Comparison of ENCODE assay signal across 10 mouse cellular contexts in genomic region chr11:118376323-118376722, GRCm38 (mm10). TPM values are rescaled to one million over a fixed set of nuclear protein-coding genes. Genes with fewer than 3 reads are reported as not detected.
DNase-seq lines count a peak whose midpoint lies in the region; ATAC-seq and TF ChIP-seq lines count a peak whose summit lies in the region.
"Not testable (repeated sequence)": the region's sequence is repeated elsewhere in the genome, so short reads cannot be mapped to it uniquely, and the experiment has no call there.
"Had no signal": no experiment of that assay in that cellular context is flagged by ENCODE, and none has a peak within 500 bp of the region (broad histone marks: within the 10 kb centered on the region; RNA-seq: fewer than 3 reads in every experiment).

No protein-coding gene starts in this region.

- intact Hi-C loops in gastrocnemius, adult 2 months (cut with DNase I), result loop anchor here (10.0 kb wide), 1 partner anchor 292 kb away; no protein-coding TSS in a partner anchor

- not testable (repeated sequence) for ATAC-seq in heart, postnatal 0 days (ENCODE audit: insufficient read depth, low read depth)
- ATAC-seq in monocyte, adult 5-6 weeks (replicated peaks; ENCODE audit: insufficient number of reproducible peaks, low FRiP score, low TSS enrichment, poor library complexity, severe bottlenecking), result 0 out of 2 replicates have a peak, but pooled peaks have one; percentile 7

- not testable (repeated sequence) for H3K4me3 ChIP-seq in CH12.LX (replicated peaks in 1 of 3; ENCODE audit: low read depth in 2 of 3, low read length in 2 of 3, poor library complexity in 1 of 3); gastrocnemius, adult 2 months; heart, postnatal 0 days (ENCODE audit: low read depth, low read length)

- not testable (repeated sequence) for H3K36me3 ChIP-seq in CH12.LX (replicated peaks in 1 of 2; ENCODE audit: control insufficient read depth in 1 of 2, insufficient read depth in 1 of 2, low read length in 1 of 2); heart, postnatal 0 days (replicated peaks; ENCODE audit: control insufficient read depth, insufficient read depth, low read length)

- TF ChIP-seq POLR2A in CH12.LX (IDR thresholded peaks at IDR 0.05; ENCODE audit: low read depth, low read length), result not testable (repeated sequence)

- DNase-seq in CH12.LX (ENCODE audit: extremely low read depth); heart, postnatal 0 days (ENCODE audit: low spot score): not testable (repeated sequence)
- peak; percentile 11 for DNase-seq in gastrocnemius, adult 2 months
- DNase-seq in heart, adult 11 months, result peak; percentile 88

- H3K79me2 ChIP-seq in CH12.LX (replicated peaks; ENCODE audit: control insufficient read depth, extremely low read depth, insufficient read depth, poor library complexity, severe bottlenecking), result not testable (repeated sequence)

- not testable (repeated sequence) for H3K9ac ChIP-seq in CH12.LX (ENCODE audit: insufficient read depth, low read depth); heart, postnatal 0 days (replicated peaks; ENCODE audit: low read depth, low read length)

- in situ Hi-C loops in CH12.LX (cut with MboI; ENCODE audit: low pct_ligation_motif_present, low pct_unique_long_range_greater_than_20kb, low sequenced_read_pairs), result loop anchor here (5.0 kb wide), 1 partner anchor 49 kb away; no protein-coding TSS in a partner anchor

- not testable (repeated sequence) for TF ChIP-seq RAD21 in CH12.LX (IDR thresholded peaks at IDR 0.05; ENCODE audit: low read depth, low read length)

- peaks cover 9 to 27% of the 10 kb centered on the region in 2 experiments for H3K4me1 ChIP-seq in CH12.LX (ENCODE audit: control insufficient read depth in 1 of 2, insufficient read depth in 2 of 2)
- not testable (repeated sequence) for H3K4me1 ChIP-seq in heart, postnatal 0 days (ENCODE audit: control insufficient read depth, insufficient read depth)

- not testable (repeated sequence) for H3K27ac ChIP-seq in CH12.LX (ENCODE audit: insufficient read depth, low read depth); gastrocnemius, adult 2 months
- peak overlapping the region; percentile 46; the same call in 1 of the 2 replicates for H3K27ac ChIP-seq in heart, postnatal 0 days (ENCODE audit: low read depth)

- TF ChIP-seq CTCF in CH12.LX (conservative IDR thresholded peaks at IDR 0.05 in 1 of 2, IDR thresholded peaks at IDR 0.05 in 1 of 2; ENCODE audit: low read depth in 2 of 2, low read length in 2 of 2); gastrocnemius, adult 2 months (IDR thresholded peaks at IDR 0.05); heart, postnatal 0 days (IDR thresholded peaks at IDR 0.05; ENCODE audit: low read depth): not testable (repeated sequence)

- dilution Hi-C loops in CH12.LX (cut with MboI; ENCODE audit: extremely low pct_ligation_motif_present, extremely low pct_unique_long_range_greater_than_20kb, low sequenced_read_pairs), result not testable (repeated sequence)

- H3K4me2 ChIP-seq in CH12.LX (ENCODE audit: insufficient read depth, low read depth, poor library complexity, severe bottlenecking); heart, postnatal 0 days (ENCODE audit: low read depth, low read length): not testable (repeated sequence)

- TF ChIP-seq EP300 in CH12.LX (IDR thresholded peaks at IDR 0.05; ENCODE audit: low read length); heart, postnatal 0 days (IDR thresholded peaks at IDR 0.05; ENCODE audit: low read depth): not testable (repeated sequence)

- H3K9me3 ChIP-seq in CH12.LX (replicated peaks; ENCODE audit: low read length); heart, postnatal 0 days (replicated peaks; ENCODE audit: control insufficient read depth, low read length): not testable (repeated sequence)

- H3K27me3 ChIP-seq in CH12.LX (replicated peaks), result peaks cover 63% of the 10 kb centered on the region
- not testable (repeated sequence) for H3K27me3 ChIP-seq in heart, postnatal 0 days (ENCODE audit: control insufficient read depth, insufficient read depth, low read length)

TF ChIP-seq in CH12.LX, 34 proteins besides CTCF, POLR2A, EP300 and RAD21:
- peak; percentile 54; the same call in 1 of the 2 replicates for TF ChIP-seq TCF12 (IDR thresholded peaks at IDR 0.05; ENCODE audit: low read depth, low read length)
TF ChIP-seq in CH12.LX: peak in this region for 1; not testable (repeated sequence) for 33.

RNA-seq across cellular contexts. Expression of gene Timp2, which starts 20.8 kb away (rescaled TPM):
- 0.34 and 0.38 TPM in 2 replicates for total RNA-seq in CH12.LX (2012; rRNA removed)
- total RNA-seq in CH12.LX (2014; rRNA removed), result 0.12 TPM in 1 of 2 replicates, not detected in the other
- 0.57 TPM in 1 of 2 replicates, not detected in the other for polyA plus RNA-seq in CH12.LX (2012; ENCODE audit: insufficient read length, low read depth)
- 100 to 1,000 TPM in 1 of 2 experiments, 10 to 100 TPM in 1; 70.1 to 115 TPM for total RNA-seq in gastrocnemius, adult 2 months (2021)
- total RNA-seq in heart, postnatal 0 days (2014; rRNA removed; ENCODE audit: low replicate concordance), result 77.5 and 78.5 TPM in 2 replicates
- 61.9 and 65.5 TPM in 2 replicates for polyA plus RNA-seq in heart, postnatal 0 days (2015; fragmentation: Nextera tagmentation; extraction: Ambion mirVana)
- total RNA-seq in monocyte, adult 5-6 weeks (2017), result 19.4 to 46.1 TPM (median 27.0 TPM) in 3 replicates
- total RNA-seq: G1E, MEL had no signal
- polyA plus RNA-seq: G1E had no signal

RNA-seq across cellular contexts. Expression of gene Lgals3bp, which starts 25.6 kb away (rescaled TPM):
- total RNA-seq in CH12.LX (2012; rRNA removed), result 67.3 and 93.0 TPM in 2 replicates
- total RNA-seq in CH12.LX (2014; rRNA removed), result 134 and 146 TPM in 2 replicates
- polyA plus RNA-seq in CH12.LX (2012; ENCODE audit: insufficient read length, low read depth), result 310 and 338 TPM in 2 replicates
- total RNA-seq in gastrocnemius, adult 2 months (2021), result 10 to 100 TPM; 12.0 to 17.0 TPM
- 77.9 and 83.1 TPM in 2 replicates for total RNA-seq in heart, postnatal 0 days (2014; rRNA removed; ENCODE audit: low replicate concordance)
- 27.6 and 28.6 TPM in 2 replicates for polyA plus RNA-seq in heart, postnatal 0 days (2015; fragmentation: Nextera tagmentation; extraction: Ambion mirVana)
- total RNA-seq in monocyte, adult 5-6 weeks (2017), result 16.7 to 76.6 TPM (median 44.4 TPM) in 3 replicates

RNA-seq across cellular contexts. Expression of gene Cep295nl, which starts 34.0 kb away (rescaled TPM):
- total RNA-seq in CH12.LX (2012; rRNA removed), result not detected in 2 replicates
- not detected in 2 replicates for total RNA-seq in CH12.LX (2014; rRNA removed)
- not detected in 2 replicates for polyA plus RNA-seq in CH12.LX (2012; ENCODE audit: insufficient read length, low read depth)
- 1 to 10 TPM; 1.0 to 1.1 TPM for total RNA-seq in gastrocnemius, adult 2 months (2021)
- total RNA-seq in heart, postnatal 0 days (2014; rRNA removed; ENCODE audit: low replicate concordance), result not detected in 2 replicates
- polyA plus RNA-seq in heart, postnatal 0 days (2015; fragmentation: Nextera tagmentation; extraction: Ambion mirVana), result 0.19 and 0.31 TPM in 2 replicates
- total RNA-seq in monocyte, adult 5-6 weeks (2017), result 1.6 to 2.8 TPM in 2 of 3 replicates, not detected in the other
- total RNA-seq: MEL had no signal
- polyA plus RNA-seq: adrenal gland, adult 2 months; G1E had no signal

RNA-seq across cellular contexts. Expression of gene Cant1, which starts 42.6 kb away (rescaled TPM):
- 36.7 and 40.2 TPM in 2 replicates for total RNA-seq in CH12.LX (2012; rRNA removed)
- total RNA-seq in CH12.LX (2014; rRNA removed), result 25.1 and 28.8 TPM in 2 replicates
- 31.2 and 31.8 TPM in 2 replicates for polyA plus RNA-seq in CH12.LX (2012; ENCODE audit: insufficient read length, low read depth)
- 10 to 100 TPM; 10.7 to 11.6 TPM for total RNA-seq in gastrocnemius, adult 2 months (2021)
- 28.3 and 35.5 TPM in 2 replicates for total RNA-seq in heart, postnatal 0 days (2014; rRNA removed; ENCODE audit: low replicate concordance)
- polyA plus RNA-seq in heart, postnatal 0 days (2015; fragmentation: Nextera tagmentation; extraction: Ambion mirVana), result 10.4 and 12.6 TPM in 2 replicates
- 16.7 to 31.7 TPM (median 22.8 TPM) in 3 replicates for total RNA-seq in monocyte, adult 5-6 weeks (2017)

RNA-seq across cellular contexts. Expression of gene C1qtnf1, which starts 51.7 kb away (rescaled TPM):
- total RNA-seq in CH12.LX (2012; rRNA removed), result 0.13 and 0.76 TPM in 2 replicates
- total RNA-seq in CH12.LX (2014; rRNA removed), result 0.15 and 0.19 TPM in 2 replicates
- polyA plus RNA-seq in CH12.LX (2012; ENCODE audit: insufficient read length, low read depth), result 0.12 TPM in 1 of 2 replicates, not detected in the other
- total RNA-seq in gastrocnemius, adult 2 months (2021), result 10 to 100 TPM in 1 of 2 experiments, 1 to 10 TPM in 1; 7.9 to 12.6 TPM
- total RNA-seq in heart, postnatal 0 days (2014; rRNA removed; ENCODE audit: low replicate concordance), result 5.8 and 12.6 TPM in 2 replicates
- polyA plus RNA-seq in heart, postnatal 0 days (2015; fragmentation: Nextera tagmentation; extraction: Ambion mirVana), result 7.8 and 8.3 TPM in 2 replicates
- not detected in 3 replicates for total RNA-seq in monocyte, adult 5-6 weeks (2017)
- polyA plus RNA-seq: activated CD4-positive, CD25-positive, alpha-beta regulatory T cell, adult 4 months; CD4-positive, CD25-positive, alpha-beta regulatory T cell, adult 4 months; G1E had no signal

Comparison
In these comparisons a context has a peak if more than half of its experiments do, and no peak if none do; other contexts are left out.
1. RNA of gene Timp2, which starts 20.8 kb away (total RNA-seq): 70.1 to 115 TPM in gastrocnemius, adult 2 months, 77.5 to 78.5 TPM in heart, postnatal 0 days and 19.4 to 46.1 TPM in monocyte, adult 5-6 weeks; 0.12 to 0.38 TPM in CH12.LX; every median in the first group is over 10 times any median in the second.